Mouse (Mus musculus) liver, embryonic 13.5 days (tissue): Measurements from ENCODE around the gene Abcb1a. TPM values are rescaled to one million over a fixed set of nuclear protein-coding genes. Genes with fewer than 3 reads are reported as not detected.
"Not testable (repeated sequence)": the region's sequence is repeated elsewhere in the genome, so short reads cannot be mapped to it uniquely, and the experiment has no call there.

ENCODE experiments used
- ATAC-seq: fragments of 200-750 bp; cut with Nextera tagmentation; 2 replicates; pipeline ENCODE4 v1.8.0; 2017; ENCODE audit warnings: low read depth, mild to moderate bottlenecking, moderate number of reproducible peaks, moderate library complexity
- DNase-seq: peaks from one replicate; pipeline ENCODE4 v3.0.0; 2022
- H3K27ac ChIP-seq: fragments of 300-500 bp; sonication (generic); 2 replicates; pipeline ENCODE4 v1.5.1; 2015; ENCODE audit warnings: moderate library complexity, mild to moderate bottlenecking, inconsistent platforms
- H3K27me3 ChIP-seq: fragments of 300-500 bp; sonication (generic); 2 replicates; pipeline ENCODE4 v1.6.1; 2015; ENCODE audit warnings: mild to moderate bottlenecking, inconsistent platforms
- H3K36me3 ChIP-seq: fragments of 300-500 bp; sonication (generic); 2 replicates; pipeline ENCODE4 v1.6.1; 2015; ENCODE audit warnings: mild to moderate bottlenecking, inconsistent platforms
- H3K4me1 ChIP-seq: fragments of 300-500 bp; sonication (generic); replicated peaks from 2 replicates; pipeline ENCODE4 v1.6.1; 2015; ENCODE audit warnings: inconsistent platforms
- H3K4me2 ChIP-seq: fragments of 300-500 bp; sonication (generic); 2 replicates; pipeline ENCODE4 v1.6.1; 2015; ENCODE audit warnings: inconsistent platforms, mild to moderate bottlenecking, moderate library complexity
- H3K4me3 ChIP-seq: fragments of 300-500 bp; sonication (generic); replicated peaks from 2 replicates; pipeline ENCODE4 v1.5.1; 2015; ENCODE audit warnings: mild to moderate bottlenecking, inconsistent platforms
- H3K9ac ChIP-seq: fragments of 300-500 bp; sonication (generic); 2 replicates; pipeline ENCODE4 v1.6.1; 2015; ENCODE audit warnings: mild to moderate bottlenecking, inconsistent platforms
- H3K9me3 ChIP-seq: fragments of 300-500 bp; sonication (generic); replicated peaks from 2 replicates; pipeline ENCODE4 v1.6.1; 2016; ENCODE audit warnings: inconsistent platforms
- WGBS: fragments of 180-500 bp; shearing (Covaris S2); methylation state at CpG from one replicate; pipeline ENCODE4 v1.1.7; 2015; ENCODE audit not compliant: insufficient replicate concordance; 5-methylcytosine and 5-hydroxymethylcytosine counted together
- polyA plus RNA-seq: library from polyadenylated mRNA; unstranded; fragments of >200 nt; fragmentation: Nextera tagmentation; extraction: Ambion mirVana; gene quantifications from 2 replicates; pipeline ENCODE4 v1.2.1, GENCODE M21; 2015

The Abcb1a gene
- polyA plus RNA-seq, 1 experiment from 2014 or later, result 0.44 TPM

DNA sequence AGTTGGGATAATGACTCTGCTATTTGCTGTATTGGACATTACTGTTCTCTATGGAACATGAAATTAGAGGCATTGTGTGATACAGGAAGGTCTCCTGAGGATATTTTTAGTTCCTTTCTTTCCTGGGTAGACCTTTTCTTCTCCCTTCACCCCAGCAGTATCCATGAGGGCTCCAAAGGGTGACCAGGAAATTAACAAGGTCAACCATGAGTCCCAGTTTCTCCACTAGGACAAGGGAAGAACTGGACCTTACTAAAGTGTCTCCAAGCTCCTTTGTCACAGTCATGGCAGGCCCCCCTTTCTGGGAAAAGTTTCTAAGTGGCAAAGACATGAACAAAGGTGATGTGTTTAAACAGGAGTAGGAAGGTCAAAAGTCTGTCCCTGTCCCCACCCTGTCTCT, 72.8 kb downstream of the Abcb1a start:
- Histone ChIP-seq H3K9ac (no peak overlapping the region), H3K9me3 (no peaks in the 10 kb centered on the region), H3K36me3 (no peaks in the 10 kb centered on the region), H3K4me1 (no peaks in the 10 kb centered on the region), H3K27ac (no peak overlapping the region), H3K27me3 (no peaks in the 10 kb centered on the region), H3K4me3 (no peak overlapping the region), H3K4me2 (no peak overlapping the region)
- no peak for ATAC-seq
- DNase-seq, result no peak

DNA sequence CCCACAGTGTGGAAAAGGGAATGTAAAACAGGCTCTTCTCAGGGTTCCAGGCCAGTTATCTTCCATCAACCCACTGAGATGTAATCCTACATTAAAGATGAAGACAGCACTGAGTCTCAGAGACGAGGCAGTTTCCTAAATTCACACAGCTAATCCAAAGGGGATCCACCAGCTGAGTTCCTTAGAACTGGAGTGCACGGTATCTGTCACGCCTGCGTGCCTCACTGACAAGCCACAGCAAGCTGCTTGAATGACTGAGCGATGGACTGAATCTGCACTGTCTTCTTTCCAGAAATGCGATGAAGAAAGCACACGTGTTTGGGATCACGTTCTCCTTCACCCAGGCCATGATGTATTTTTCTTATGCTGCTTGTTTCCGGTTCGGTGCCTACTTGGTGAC, 73.4 kb downstream of the Abcb1a start:
- H3K9ac ChIP-seq, H3K4me3 ChIP-seq, H3K9me3 ChIP-seq, H3K36me3 ChIP-seq, DNase-seq, ATAC-seq, H3K27ac ChIP-seq, H3K4me2 ChIP-seq, H3K27me3 ChIP-seq, H3K4me1 ChIP-seq: not testable (repeated sequence)
- WGBS, result 71% methylated on average over 10 of the region's 10 CpGs

DNA sequence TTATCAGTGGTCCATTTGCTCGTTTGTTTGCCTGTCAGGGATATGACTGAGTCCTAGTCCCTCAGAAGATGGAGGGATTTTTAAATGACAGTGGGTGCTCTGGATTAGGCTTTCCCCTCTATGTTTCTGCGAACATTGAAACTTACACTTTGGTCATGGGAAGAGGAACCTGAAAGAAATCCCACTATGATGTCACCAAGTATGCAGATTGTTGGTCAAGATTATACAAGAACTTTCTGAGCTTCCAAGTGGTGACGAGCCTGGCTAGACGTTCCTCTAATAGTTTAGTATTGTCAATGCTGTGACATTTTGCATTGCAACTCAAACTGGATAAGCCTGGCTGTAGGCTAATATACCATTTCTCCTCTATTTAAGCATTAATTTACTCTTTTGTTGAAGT, 76.5 kb downstream of the Abcb1a start:
- ATAC-seq (no peak), DNase-seq (no peak)
- WGBS, result 50% methylated on average over 4 of the region's 4 CpGs
- H3K36me3 ChIP-seq, result no peaks in the 10 kb centered on the region
- H3K9ac ChIP-seq, result no peak overlapping the region
- no peak overlapping the region for H3K4me3 ChIP-seq
- no peaks in the 10 kb centered on the region for H3K9me3 ChIP-seq
- H3K27me3 ChIP-seq, result no peaks in the 10 kb centered on the region
- no peaks in the 10 kb centered on the region for H3K4me1 ChIP-seq
- H3K27ac ChIP-seq, result no peak overlapping the region
- no peak overlapping the region for H3K4me2 ChIP-seq

DNA sequence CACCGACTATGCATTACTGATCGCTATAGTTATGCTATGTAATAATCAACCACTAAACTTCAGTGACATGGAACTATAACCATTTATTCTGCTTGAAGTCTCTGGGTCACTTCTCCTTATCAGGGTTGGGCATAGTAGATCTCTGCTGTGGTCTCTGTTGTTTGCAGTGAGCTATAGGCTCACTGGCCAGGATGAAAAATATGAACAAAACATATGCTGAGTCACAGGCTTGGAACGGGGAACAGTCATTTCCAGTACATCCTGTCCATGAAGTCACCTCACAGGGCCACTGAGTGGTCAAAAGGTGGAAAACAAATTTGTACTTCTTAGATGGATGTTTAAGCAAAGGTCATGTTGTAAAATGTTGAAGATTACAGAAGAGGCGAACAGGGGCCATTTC, 77.2 kb downstream of the Abcb1a start:
- Histone ChIP-seq H3K9ac (no peak overlapping the region), H3K4me2 (no peak overlapping the region), H3K4me3 (no peak overlapping the region), H3K36me3 (no peaks in the 10 kb centered on the region), H3K27ac (no peak overlapping the region), H3K9me3 (no peaks in the 10 kb centered on the region), H3K27me3 (no peaks in the 10 kb centered on the region), H3K4me1 (no peaks in the 10 kb centered on the region)
- DNase-seq, result no peak
- 67% methylated on average over 4 of the region's 4 CpGs for WGBS
- ATAC-seq, result no peak

DNA sequence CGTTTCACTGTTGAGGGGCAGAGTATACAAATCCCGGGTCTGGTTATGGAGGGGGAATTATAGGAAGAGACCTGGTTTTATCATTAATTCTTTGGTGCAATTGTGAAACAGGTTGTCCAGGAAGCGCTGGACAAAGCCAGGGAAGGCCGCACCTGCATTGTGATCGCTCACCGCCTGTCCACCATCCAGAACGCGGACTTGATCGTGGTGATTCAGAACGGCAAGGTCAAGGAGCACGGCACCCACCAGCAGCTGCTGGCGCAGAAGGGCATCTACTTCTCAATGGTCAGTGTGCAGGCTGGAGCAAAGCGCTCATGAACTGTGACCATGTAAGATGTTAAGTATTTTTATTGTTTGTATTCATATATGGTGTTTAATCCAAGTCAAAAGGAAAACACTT, 87.4 kb downstream of the Abcb1a start:
- not testable (repeated sequence) for DNase-seq, H3K9ac ChIP-seq, H3K9me3 ChIP-seq, H3K27ac ChIP-seq, H3K4me3 ChIP-seq, H3K4me2 ChIP-seq, H3K4me1 ChIP-seq, ATAC-seq, H3K36me3 ChIP-seq, H3K27me3 ChIP-seq
- 79% methylated on average over 13 of the region's 13 CpGs for WGBS

DNA sequence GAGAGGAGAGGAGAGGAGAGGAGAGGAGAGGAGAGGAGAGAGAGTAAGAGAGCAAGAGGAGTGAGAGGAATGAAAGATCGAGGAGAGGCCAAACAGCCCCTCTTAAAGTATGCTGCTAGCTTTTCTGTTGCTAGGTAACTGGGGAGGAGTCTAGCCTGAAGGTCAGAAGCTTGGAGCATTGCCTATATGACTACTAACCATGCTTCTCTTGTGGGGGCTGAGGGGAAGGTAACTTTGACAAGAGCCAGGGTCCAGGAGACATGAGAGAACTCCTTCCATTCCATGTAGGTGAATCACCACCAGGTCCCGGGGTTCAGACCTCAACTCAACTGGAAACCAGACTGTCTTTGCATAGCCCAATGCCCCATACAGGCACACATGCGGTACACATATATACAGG, 113.0 kb downstream of the Abcb1a start:
- Histone ChIP-seq H3K27me3 (no peaks in the 10 kb centered on the region), H3K4me1 (no peaks in the 10 kb centered on the region), H3K9ac (no peak overlapping the region), H3K36me3 (no peaks in the 10 kb centered on the region), H3K4me3 (no peak overlapping the region), H3K27ac (no peak overlapping the region), H3K4me2 (no peak overlapping the region), H3K9me3 (no peaks in the 10 kb centered on the region)
- ATAC-seq (no peak), DNase-seq (no peak)
- WGBS, result 48% methylated on average over 3 of the region's 3 CpGs

DNA sequence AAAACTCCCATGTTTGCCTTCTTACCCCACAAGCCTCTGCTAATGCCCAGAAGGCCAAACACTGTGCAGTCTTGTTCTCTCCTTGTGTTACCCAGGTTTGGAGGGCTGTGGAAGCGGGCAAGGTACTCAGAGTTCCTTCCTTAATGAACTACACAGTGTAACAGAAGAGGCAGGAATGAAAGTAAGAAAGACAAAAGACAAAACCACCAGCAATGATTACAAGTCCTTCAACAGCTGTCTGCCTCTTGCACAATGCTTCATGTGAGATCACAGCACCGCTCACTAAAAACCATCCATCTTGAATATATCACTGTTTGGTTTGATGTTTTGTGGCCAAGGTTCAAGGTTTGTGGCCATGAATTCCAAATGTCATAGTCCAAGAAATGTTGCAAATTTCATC, 118.4 kb downstream of the Abcb1a start:
- ATAC-seq, result no peak
- Histone ChIP-seq H3K4me1 (no peaks in the 10 kb centered on the region), H3K9ac (no peak overlapping the region), H3K4me3 (no peak overlapping the region), H3K27ac (no peak overlapping the region), H3K9me3 (no peaks in the 10 kb centered on the region), H3K27me3 (no peaks in the 10 kb centered on the region), H3K36me3 (no peaks in the 10 kb centered on the region), H3K4me2 (no peak overlapping the region)
- 42% methylated on average over 2 of the region's 2 CpGs for WGBS
- no peak for DNase-seq

DNA sequence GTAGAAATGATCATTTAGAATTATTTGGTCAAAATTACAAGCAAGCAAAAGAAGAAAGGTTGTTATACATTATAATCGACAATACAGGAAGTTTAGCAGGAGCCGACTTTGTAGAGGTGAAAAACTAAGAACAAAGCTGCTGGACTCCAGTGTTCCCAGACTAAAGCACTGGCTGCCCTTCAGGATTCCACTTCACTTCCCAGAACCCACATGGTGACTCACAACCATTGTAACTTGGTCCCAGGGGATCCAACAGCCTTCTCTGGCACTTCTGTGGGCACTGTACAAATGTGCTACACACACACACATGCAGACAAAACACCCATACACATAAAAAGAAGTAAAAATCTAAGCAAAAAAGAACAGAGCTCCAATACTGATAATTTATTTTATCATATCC, 118.9 kb downstream of the Abcb1a start:
- H3K9me3 ChIP-seq, result no peaks in the 10 kb centered on the region
- no peak overlapping the region for H3K27ac ChIP-seq
- H3K9ac ChIP-seq, result no peak overlapping the region
- H3K27me3 ChIP-seq, result no peaks in the 10 kb centered on the region
- H3K36me3 ChIP-seq, result no peaks in the 10 kb centered on the region
- WGBS, result 63% methylated on average over 2 of the region's 2 CpGs
- H3K4me1 ChIP-seq, result no peaks in the 10 kb centered on the region
- DNase-seq (no peak), ATAC-seq (no peak)
- no peak overlapping the region for H3K4me2 ChIP-seq
- no peak overlapping the region for H3K4me3 ChIP-seq

DNA sequence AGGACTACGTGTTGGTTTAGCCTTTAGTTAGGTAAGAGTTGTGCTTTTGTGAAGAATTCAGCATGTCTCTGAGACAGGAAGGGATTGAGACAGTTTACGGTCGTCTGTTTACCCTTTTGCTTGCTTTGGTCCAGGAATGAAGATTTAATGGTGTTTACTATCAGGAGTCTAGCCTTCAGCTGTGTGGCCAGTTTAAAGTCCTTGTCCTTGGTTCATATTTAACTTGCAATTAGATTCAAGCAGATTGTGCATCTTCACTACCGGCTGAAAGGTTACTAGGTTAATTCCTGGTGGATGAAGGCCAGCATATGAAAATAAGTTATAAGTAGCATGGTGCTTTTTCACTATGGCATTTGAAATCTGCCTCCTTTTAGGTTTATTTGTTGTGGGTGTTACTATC, 132.4 kb downstream of the Abcb1a start:
- Histone ChIP-seq H3K9ac (no peak overlapping the region), H3K36me3 (no peaks in the 10 kb centered on the region), H3K27ac (no peak overlapping the region), H3K9me3 (no peaks in the 10 kb centered on the region), H3K4me1 (no peaks in the 10 kb centered on the region), H3K4me3 (no peak overlapping the region), H3K27me3 (peaks cover 8% of the 10 kb centered on the region; the same call in 1 of the 2 replicates), H3K4me2 (no peak overlapping the region)
- 53% methylated on average over 4 of the region's 4 CpGs for WGBS
- ATAC-seq (no peak), DNase-seq (no peak)

Other genes starting within 250 kb of the Abcb1a start
- 33.0 and 38.8 TPM in 2 replicates for gene Dbf4, start 237.4 kb upstream of the Abcb1a start, polyA plus RNA-seq
- gene Slc25a40, start 237.2 kb upstream of the Abcb1a start, polyA plus RNA-seq, result 3.8 and 5.6 TPM in 2 replicates
- gene Rundc3b, start 37.1 kb upstream of the Abcb1a start, polyA plus RNA-seq, result 0.18 and 0.24 TPM in 2 replicates
- 0.37 and 0.81 TPM in 2 replicates for gene Abcb1b, start 138.1 kb downstream of the Abcb1a start, polyA plus RNA-seq
- gene Abcb4, start 233.6 kb downstream of the Abcb1a start, polyA plus RNA-seq, result 26.7 and 31.5 TPM in 2 replicates